26 mouse cellular contexts compared by ENCODE assay signal in the genomic region with DNA sequence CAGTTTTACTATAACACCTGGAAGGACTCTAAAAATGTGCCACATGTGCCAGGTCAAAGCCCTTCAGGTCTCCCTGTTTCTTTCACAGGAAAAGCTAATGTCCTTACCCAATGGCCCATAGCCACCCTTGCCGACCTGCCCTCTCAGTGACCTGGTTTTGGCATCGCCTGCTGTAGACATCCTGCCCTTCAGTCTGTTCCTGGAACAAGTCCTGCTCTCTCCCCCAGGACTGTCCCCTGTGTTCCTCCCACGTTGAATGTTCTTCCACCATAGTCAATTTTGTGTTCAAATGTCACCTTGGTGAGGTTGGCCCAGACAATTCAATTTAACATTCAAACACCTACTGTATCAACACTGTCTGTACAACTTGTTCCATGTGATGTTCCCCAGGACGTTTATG. TPM values are rescaled to one million over a fixed set of nuclear protein-coding genes. Genes with fewer than 3 reads are reported as not detected.
"Had no signal": no experiment of that assay in that cellular context is flagged by ENCODE, and none has a peak within 500 bp of the region (broad histone marks: within the 10 kb centered on the region; RNA-seq: fewer than 3 reads in every experiment).

No protein-coding gene starts in this region.

- H3K36me3 ChIP-seq: liver, embryonic 12.5 days; liver, embryonic 15.5 days; lung, embryonic 15.5 days had no signal

- ATAC-seq: liver, embryonic 12.5 days had no signal

- H3K27ac ChIP-seq: kidney, postnatal 0 days; left cerebral cortex, adult 2 months; liver, embryonic 12.5 days; liver, embryonic 15.5 days; lung, embryonic 15.5 days; stomach, postnatal 0 days had no signal

- H3K9me3 ChIP-seq: liver, embryonic 12.5 days; liver, embryonic 15.5 days; lung, embryonic 15.5 days had no signal

- H3K9ac ChIP-seq: liver, embryonic 12.5 days; liver, embryonic 15.5 days; lung, embryonic 15.5 days had no signal

- H3K4me3 ChIP-seq: left cerebral cortex, adult 2 months; liver, embryonic 12.5 days; liver, embryonic 15.5 days; lung, embryonic 15.5 days had no signal

- H3K4me2 ChIP-seq: liver, embryonic 12.5 days; liver, embryonic 15.5 days; lung, embryonic 15.5 days; midbrain, embryonic 11.5 days had no signal

- DNase-seq: layer of hippocampus, postnatal 36 days; lung, adult 18-20 months; lung, postnatal 14 days; midbrain, embryonic 14.5 days; thymus, adult 2 months; thymus, postnatal 14 days had no signal

- H3K27me3 ChIP-seq: liver, embryonic 15.5 days; lung, embryonic 15.5 days had no signal

- H3K4me1 ChIP-seq: liver, embryonic 12.5 days; liver, embryonic 15.5 days; lung, embryonic 15.5 days had no signal

RNA-seq across cellular contexts. Expression of a gene that starts 2.9 kb away (rescaled TPM):
- total RNA-seq: layer of hippocampus, adult 8-10 months; layer of hippocampus, postnatal 10 days; layer of hippocampus, postnatal 36 days; left cerebral cortex, adult 2 months; left cerebral cortex, postnatal 10 days; left cerebral cortex, postnatal 36 days; megakaryocyte progenitor cell, adult 5-6 weeks; megakaryocyte-erythroid progenitor cell, adult 5-6 weeks; midbrain, postnatal 0 days had no signal
- polyA plus RNA-seq: limb, embryonic 11.5 days; limb, embryonic 14.5 days; liver, embryonic 12.5 days; liver, embryonic 15.5 days; lung, embryonic 15.5 days; midbrain, embryonic 11.5 days; midbrain, embryonic 14.5 days; midbrain, postnatal 0 days; neural tube, embryonic 11.5 days; neural tube, embryonic 14.5 days; small intestine, adult 2 months; stomach, embryonic 14.5 days had no signal

RNA-seq across cellular contexts. Expression of a gene that starts 14.4 kb away (rescaled TPM):
- total RNA-seq: layer of hippocampus, adult 8-10 months; layer of hippocampus, postnatal 10 days; layer of hippocampus, postnatal 36 days; left cerebral cortex, adult 2 months; left cerebral cortex, postnatal 10 days; left cerebral cortex, postnatal 36 days; megakaryocyte progenitor cell, adult 5-6 weeks; megakaryocyte-erythroid progenitor cell, adult 5-6 weeks; midbrain, postnatal 0 days had no signal
- polyA plus RNA-seq: kidney, postnatal 0 days; limb, embryonic 11.5 days; limb, embryonic 14.5 days; liver, embryonic 12.5 days; liver, embryonic 15.5 days; lung, embryonic 15.5 days; midbrain, embryonic 11.5 days; midbrain, embryonic 14.5 days; midbrain, postnatal 0 days; neural tube, embryonic 11.5 days; neural tube, embryonic 14.5 days; small intestine, adult 2 months; stomach, embryonic 14.5 days; stomach, postnatal 0 days had no signal

RNA-seq across cellular contexts. Expression of a gene that starts 20.4 kb away (rescaled TPM):
- total RNA-seq: layer of hippocampus, adult 8-10 months; layer of hippocampus, postnatal 10 days; layer of hippocampus, postnatal 36 days; left cerebral cortex, adult 2 months; left cerebral cortex, postnatal 10 days; left cerebral cortex, postnatal 36 days; megakaryocyte progenitor cell, adult 5-6 weeks; megakaryocyte-erythroid progenitor cell, adult 5-6 weeks; midbrain, postnatal 0 days had no signal
- polyA plus RNA-seq: kidney, postnatal 0 days; limb, embryonic 11.5 days; limb, embryonic 14.5 days; liver, embryonic 12.5 days; liver, embryonic 15.5 days; lung, embryonic 15.5 days; midbrain, embryonic 11.5 days; midbrain, embryonic 14.5 days; midbrain, postnatal 0 days; neural tube, embryonic 11.5 days; neural tube, embryonic 14.5 days; small intestine, adult 2 months; stomach, embryonic 14.5 days; stomach, postnatal 0 days had no signal

RNA-seq across cellular contexts. Expression of a gene that starts 39.2 kb away (rescaled TPM):
- total RNA-seq: layer of hippocampus, adult 8-10 months; layer of hippocampus, postnatal 10 days; layer of hippocampus, postnatal 36 days; left cerebral cortex, adult 2 months; left cerebral cortex, postnatal 10 days; left cerebral cortex, postnatal 36 days; megakaryocyte progenitor cell, adult 5-6 weeks; megakaryocyte-erythroid progenitor cell, adult 5-6 weeks; midbrain, postnatal 0 days had no signal
- polyA plus RNA-seq: kidney, postnatal 0 days; limb, embryonic 11.5 days; limb, embryonic 14.5 days; liver, embryonic 12.5 days; liver, embryonic 15.5 days; lung, embryonic 15.5 days; midbrain, embryonic 11.5 days; midbrain, embryonic 14.5 days; midbrain, postnatal 0 days; neural tube, embryonic 11.5 days; neural tube, embryonic 14.5 days; small intestine, adult 2 months; stomach, embryonic 14.5 days; stomach, postnatal 0 days; thymus, adult 2 months had no signal
